Mouse (Mus musculus): ENCODE data around the gene Slc8a2.

- TF ChIP-seq CTCF (IDR thresholded peaks at IDR 0.05; ENCODE audit: low read depth, low read length) (no peak), POLR2A (IDR thresholded peaks at IDR 0.05; ENCODE audit: extremely low read depth, insufficient read depth, low read length) (no peak)
Observed at GRCm38 (mm10) chr7:16134951-16135392, 5.3 kb downstream of the Slc8a2 start.
